Mouse (Mus musculus): ENCODE measurements around the gene Fbxw4. TPM values are rescaled to one million over a fixed set of nuclear protein-coding genes. Genes with fewer than 3 reads are reported as not detected.
"Not testable (repeated sequence)": the region's sequence is repeated elsewhere in the genome, so short reads cannot be mapped to it uniquely, and the experiment has no call there.

The Fbxw4 gene
- polyA plus RNA-seq, 1 experiment = 95.0 TPM

GRCm38 (mm10) chr19:45554136-45554535 lies 106.0 kb downstream of the Fbxw4 start:
- TF ChIP-seq CTCF (IDR thresholded peaks at IDR 0.05; ENCODE audit: insufficient read depth, low read length) = no peak
- no peak for DNase-seq
- 93% methylated on average over 11 of the region's 11 CpGs for WGBS
- Histone ChIP-seq H3K4me3 (replicated peaks; ENCODE audit: extremely low read depth, low read depth, low read length) (no peak overlapping the region), H3K4me1 (ENCODE audit: control insufficient read depth, insufficient read depth, low read length) (no peaks in the 10 kb centered on the region)

GRCm38 (mm10) chr19:45552187-45552586 lies 107.9 kb downstream of the Fbxw4 start:
- no peak for TF ChIP-seq CTCF (IDR thresholded peaks at IDR 0.05; ENCODE audit: insufficient read depth, low read length)
- no peak for TF ChIP-seq POLR2A (IDR thresholded peaks at IDR 0.05; ENCODE audit: borderline replicate concordance, extremely low read depth, low read depth, low read length)
- 40% methylated on average over 6 of the region's 6 CpGs for WGBS
- Histone ChIP-seq H3K4me3 (replicated peaks; ENCODE audit: extremely low read depth, low read depth, low read length) (no peak overlapping the region), H3K4me1 (ENCODE audit: control insufficient read depth, insufficient read depth, low read length) (no peaks in the 10 kb centered on the region)
- DNase-seq = no peak

GRCm38 (mm10) chr19:45549948-45550347 lies 110.2 kb downstream of the Fbxw4 start:
- DNase-seq = no peak
- H3K4me1 ChIP-seq (ENCODE audit: control insufficient read depth, insufficient read depth, low read length) = no peaks in the 10 kb centered on the region
- WGBS = 63% methylated on average over 4 of the region's 4 CpGs
- TF ChIP-seq POLR2A (IDR thresholded peaks at IDR 0.05; ENCODE audit: borderline replicate concordance, extremely low read depth, low read depth, low read length) = no peak
- no peak for TF ChIP-seq CTCF (IDR thresholded peaks at IDR 0.05; ENCODE audit: insufficient read depth, low read length)
- no peak overlapping the region for H3K4me3 ChIP-seq (replicated peaks; ENCODE audit: extremely low read depth, low read depth, low read length)

DNA sequence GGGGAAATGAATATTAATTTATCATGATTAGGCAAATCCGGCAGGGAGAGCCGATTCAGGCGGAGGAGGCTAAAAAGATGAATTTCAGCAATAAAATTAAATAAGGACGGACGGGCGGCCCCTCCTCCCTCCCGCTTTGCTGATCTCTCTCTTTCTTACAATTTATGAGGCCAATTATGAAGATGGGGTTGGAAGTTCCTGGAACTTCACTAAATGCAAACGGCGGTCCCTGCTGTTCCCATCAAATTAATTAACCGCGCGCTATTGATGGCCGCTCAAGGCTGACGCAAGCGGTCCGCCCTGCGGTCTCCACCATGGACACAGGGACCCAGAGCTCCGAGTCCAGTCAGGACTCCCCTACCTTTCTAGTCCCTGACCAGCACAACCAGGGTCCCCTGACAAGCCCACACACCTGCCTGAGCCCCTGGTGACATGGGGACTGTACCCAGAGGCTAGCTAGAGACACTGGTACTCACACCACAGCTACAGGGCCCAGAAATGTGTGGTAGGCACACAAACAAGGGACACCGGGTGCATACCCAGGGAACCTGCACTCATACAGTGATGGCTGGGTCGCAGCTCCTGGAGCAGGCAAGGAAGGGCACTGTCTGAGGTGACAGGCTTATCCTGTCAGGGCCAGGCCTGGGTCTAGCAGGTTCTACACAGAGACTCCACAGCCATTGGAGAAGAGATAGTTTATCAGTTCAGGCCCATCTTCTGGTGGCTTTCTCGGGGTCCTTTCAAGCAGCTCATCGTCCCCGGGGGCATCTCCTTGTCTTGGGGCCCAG lies 110.8 kb downstream of the Fbxw4 start:
- DNase-seq = no peak
- TF ChIP-seq CTCF (IDR thresholded peaks at IDR 0.05; ENCODE audit: insufficient read depth, low read length) = no peak
- TF ChIP-seq POLR2A (IDR thresholded peaks at IDR 0.05; ENCODE audit: borderline replicate concordance, extremely low read depth, low read depth, low read length) = no peak
- WGBS = 89% methylated on average over 23 of the region's 23 CpGs

GRCm38 (mm10) chr19:45548196-45548595 lies 111.9 kb downstream of the Fbxw4 start:
- H3K4me1 ChIP-seq (ENCODE audit: control insufficient read depth, insufficient read depth, low read length); DNase-seq; H3K4me3 ChIP-seq (replicated peaks; ENCODE audit: extremely low read depth, low read depth, low read length): not testable (repeated sequence)

More for the DNA sequence above, 110.8 kb downstream of the Fbxw4 start:
- Histone ChIP-seq H3K4me3 (replicated peaks; ENCODE audit: extremely low read depth, low read depth, low read length) (no peak overlapping the region), H3K4me1 (ENCODE audit: control insufficient read depth, insufficient read depth, low read length) (0 out of 2 replicates have a peak, but pooled peaks cover 4% of the 10 kb centered on the region)

- WGBS = under 1% methylated on average over 30 of the region's 30 CpGs
- H3K4me3 ChIP-seq (replicated peaks; ENCODE audit: extremely low read depth, low read depth, low read length) = peak overlapping the region; percentile 9
- TF ChIP-seq POLR2A (IDR thresholded peaks at IDR 0.05; ENCODE audit: borderline replicate concordance, extremely low read depth, low read depth, low read length) = no peak
- peak; percentile 51 for TF ChIP-seq CTCF (IDR thresholded peaks at IDR 0.05; ENCODE audit: insufficient read depth, low read length)
- H3K4me1 ChIP-seq (ENCODE audit: control insufficient read depth, insufficient read depth, low read length) = peaks cover 8% of the 10 kb centered on the region; the same call in 1 of the 2 replicates
- DNase-seq = peak; percentile 81
Measured at GRCm38 (mm10) chr19:45544925-45545321, 115.2 kb downstream of the Fbxw4 start.

DNA sequence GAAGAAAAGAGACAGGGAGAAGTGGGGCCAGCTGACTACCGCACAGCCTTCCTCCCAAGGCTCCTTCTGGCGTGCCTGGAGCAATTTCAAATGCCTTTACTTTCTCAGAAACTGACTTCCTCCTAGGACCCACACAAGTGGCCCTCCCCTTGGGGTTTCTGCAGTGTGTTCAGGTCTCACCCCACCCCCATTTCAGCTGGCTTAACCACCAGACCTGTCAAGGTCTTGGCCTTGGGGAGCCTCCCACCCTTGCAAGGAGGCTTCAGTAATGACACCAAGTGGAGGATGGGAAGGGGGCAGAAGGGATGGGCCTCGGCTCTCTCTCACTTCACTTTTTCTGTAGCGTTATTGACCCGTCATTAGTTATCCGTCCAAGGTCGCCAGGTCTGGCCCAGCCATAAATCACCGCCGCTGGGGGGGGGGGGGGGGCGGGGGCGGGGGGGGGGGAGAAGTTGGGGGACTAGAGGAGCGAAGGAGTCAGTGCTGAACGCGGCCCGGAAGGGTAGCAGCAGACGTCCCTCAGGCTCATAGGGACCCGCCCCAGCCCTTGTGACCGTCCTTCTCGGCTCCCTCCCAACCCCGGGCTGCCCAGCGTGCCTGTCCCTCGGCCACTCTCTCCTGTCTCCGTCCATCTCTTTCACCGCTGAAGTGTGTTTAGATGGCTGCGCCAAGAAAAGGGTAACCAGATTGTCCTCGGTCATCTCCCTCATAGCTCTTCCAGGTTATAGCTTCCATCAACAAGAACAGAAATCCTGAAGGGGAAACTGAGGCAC lies 115.8 kb downstream of the Fbxw4 start:
- Histone ChIP-seq H3K4me1 (ENCODE audit: control insufficient read depth, insufficient read depth, low read length) (peaks cover 8% of the 10 kb centered on the region; the same call in 1 of the 2 replicates), H3K4me3 (replicated peaks; ENCODE audit: extremely low read depth, low read depth, low read length) (peak overlapping the region; percentile 9)
- WGBS = 3% methylated on average over 21 of the region's 26 CpGs
- DNase-seq = no peak
- TF ChIP-seq POLR2A (IDR thresholded peaks at IDR 0.05; ENCODE audit: borderline replicate concordance, extremely low read depth, low read depth, low read length) (no peak), CTCF (IDR thresholded peaks at IDR 0.05; ENCODE audit: insufficient read depth, low read length) (no peak)

DNA sequence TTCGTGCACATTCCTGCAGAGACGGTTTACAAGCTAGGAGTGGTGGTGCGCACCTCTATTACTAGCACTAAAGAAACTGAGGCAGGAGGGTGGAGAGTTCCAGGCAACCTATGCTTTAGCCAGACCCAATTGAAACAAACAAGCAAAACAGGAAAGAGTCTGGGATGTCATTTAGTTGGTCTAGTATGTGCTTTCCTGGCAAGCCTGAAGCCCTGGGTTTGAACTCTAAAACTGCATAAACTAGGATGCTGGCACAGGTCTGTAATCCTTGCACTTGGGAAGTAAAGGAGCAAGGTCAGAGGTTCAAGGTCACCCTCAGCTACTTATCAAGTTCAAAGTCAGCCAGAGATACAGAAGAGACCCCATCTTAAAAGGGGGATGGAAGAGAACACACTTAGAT lies 118.1 kb downstream of the Fbxw4 start:
- no peak for DNase-seq
- TF ChIP-seq POLR2A (IDR thresholded peaks at IDR 0.05; ENCODE audit: borderline replicate concordance, extremely low read depth, low read depth, low read length) = no peak
- no peak for TF ChIP-seq CTCF (IDR thresholded peaks at IDR 0.05; ENCODE audit: insufficient read depth, low read length)
- 34% methylated on average over 3 of the region's 3 CpGs for WGBS
- Histone ChIP-seq H3K4me1 (ENCODE audit: control insufficient read depth, insufficient read depth, low read length) (peaks cover 8% of the 10 kb centered on the region; the same call in 1 of the 2 replicates), H3K4me3 (replicated peaks; ENCODE audit: extremely low read depth, low read depth, low read length) (no peak overlapping the region)

DNA sequence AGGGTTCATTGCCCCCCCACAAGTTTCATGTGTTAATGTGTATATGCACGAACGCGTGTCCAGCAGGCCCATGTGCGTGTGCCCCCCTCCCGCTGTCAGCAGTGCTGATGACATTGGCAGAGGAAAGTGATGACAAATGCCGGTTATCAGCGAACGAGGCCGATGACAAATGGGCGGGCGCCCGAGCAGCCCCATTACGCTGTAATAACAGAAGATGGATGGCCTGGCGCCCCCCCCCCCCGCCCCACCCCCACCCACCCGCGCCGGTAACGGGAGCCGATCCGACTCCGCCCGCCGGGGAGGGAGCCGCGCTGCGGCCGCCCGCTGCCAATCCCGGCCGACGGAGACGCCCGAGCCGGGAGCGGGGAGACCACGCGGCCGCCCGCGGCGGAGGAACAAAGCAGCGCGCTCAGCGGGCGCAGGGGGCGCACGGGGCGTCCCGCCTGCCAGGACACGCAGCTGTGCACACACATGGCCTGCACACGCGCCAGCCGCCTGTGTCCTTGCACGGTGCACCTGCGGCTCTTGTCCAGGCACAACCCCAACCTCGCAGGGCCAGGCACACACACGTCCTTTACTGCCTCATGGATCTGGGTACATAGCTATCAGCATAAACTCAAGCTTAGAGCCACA lies 118.6 kb downstream of the Fbxw4 start:
- TF ChIP-seq CTCF (IDR thresholded peaks at IDR 0.05; ENCODE audit: insufficient read depth, low read length) (no peak), POLR2A (IDR thresholded peaks at IDR 0.05; ENCODE audit: borderline replicate concordance, extremely low read depth, low read depth, low read length) (no peak)
- Histone ChIP-seq H3K4me3 (replicated peaks; ENCODE audit: extremely low read depth, low read depth, low read length) (no peak overlapping the region), H3K4me1 (ENCODE audit: control insufficient read depth, insufficient read depth, low read length) (peaks cover 8% of the 10 kb centered on the region; the same call in 1 of the 2 replicates)
- DNase-seq = no peak
- under 1% methylated on average over 58 of the region's 58 CpGs for WGBS
